Mouse (Mus musculus) megakaryocyte, embryonic 14.5 days (primary cell): Measurements from ENCODE around the gene Exoc7. TPM values are rescaled to one million over a fixed set of nuclear protein-coding genes. Genes with fewer than 3 reads are reported as not detected.

Source experiments
- H3K27me3 ChIP-seq: replicated peaks from 2 replicates; pipeline ENCODE3; 2012; ENCODE audit warnings: inconsistent platforms
- H3K36me3 ChIP-seq: replicated peaks from 2 replicates; pipeline ENCODE3; 2012; ENCODE audit warnings: low read length, inconsistent platforms, mixed read lengths
- H3K4me1 ChIP-seq: 2 replicates; pipeline ENCODE4 v1.6.1; 2012; ENCODE audit warnings: inconsistent platforms
- H3K4me3 ChIP-seq: replicated peaks from 2 replicates; pipeline ENCODE3; 2012; ENCODE audit warnings: moderate library complexity, mild to moderate bottlenecking, inconsistent platforms
- H3K9me3 ChIP-seq: 2 replicates; pipeline ENCODE4 v1.6.1; 2012; ENCODE audit warnings: inconsistent platforms
- FLI1 ChIP-seq: IDR thresholded peaks from 2 replicates; pipeline ENCODE4 v1.6.1; 2012; ENCODE audit warnings: low read length, inconsistent platforms, mixed read lengths
- GATA1 ChIP-seq: IDR thresholded peaks from 3 replicates; pipeline ENCODE4 v1.6.1; 2012; ENCODE audit warnings: mixed read lengths, low read length, inconsistent platforms, borderline replicate concordance
- polyA plus RNA-seq: library from polyadenylated mRNA; stranded (reverse); fragments of >175 nt; gene quantifications from 2 replicates; pipeline ENCODE4 v1.2.3, GENCODE M21; 2012; ENCODE audit warnings: low replicate concordance; ENCODE audit not compliant: insufficient read depth

The Exoc7 gene
- polyA plus RNA-seq, 1 experiment, result 6.7 TPM

- Histone ChIP-seq H3K9me3 (no peaks in the 10 kb centered on the region), H3K36me3 (no peaks in the 10 kb centered on the region), H3K27me3 (peaks cover 90% of the 10 kb centered on the region), H3K4me1 (peaks cover 42% of the 10 kb centered on the region), H3K4me3 (peak within 1 kb of the TSS; percentile 92)
- TF ChIP-seq GATA1, result no peak
- TF ChIP-seq FLI1, result no peak
Measured at GRCm38 (mm10) chr11:116335244-116336036, 28.4 kb upstream of the Exoc7 start, which contains the start of gene Foxj1. Gene Foxj1, minus strand, starts transcription at chr11:116335399.

- H3K9me3 ChIP-seq, result no peaks in the 10 kb centered on the region
- H3K4me1 ChIP-seq, result peaks cover 42% of the 10 kb centered on the region
- H3K27me3 ChIP-seq, result peaks cover 90% of the 10 kb centered on the region
- peak overlapping the region; percentile 92 for H3K4me3 ChIP-seq
- TF ChIP-seq GATA1, result no peak
- no peaks in the 10 kb centered on the region for H3K36me3 ChIP-seq
Measured at GRCm38 (mm10) chr11:116334417-116334782, 27.4 kb upstream of the Exoc7 start.

GRCm38 (mm10) chr11:116333526-116334416, 26.7 kb upstream of the Exoc7 start:
- Histone ChIP-seq H3K4me1 (peaks cover 42% of the 10 kb centered on the region), H3K9me3 (no peaks in the 10 kb centered on the region), H3K36me3 (no peaks in the 10 kb centered on the region), H3K4me3 (no peak overlapping the region), H3K27me3 (peaks cover 90% of the 10 kb centered on the region)
- TF ChIP-seq GATA1, result no peak
- no peak for TF ChIP-seq FLI1

- Histone ChIP-seq H3K4me3 (no peak overlapping the region), H3K27me3 (peaks cover 84% of the 10 kb centered on the region), H3K9me3 (no peaks in the 10 kb centered on the region), H3K36me3 (no peaks in the 10 kb centered on the region), H3K4me1 (peaks cover 42% of the 10 kb centered on the region)
- TF ChIP-seq GATA1, result no peak
- TF ChIP-seq FLI1, result no peak
Measured at GRCm38 (mm10) chr11:116332983-116333270, 25.9 kb upstream of the Exoc7 start.

DNA sequence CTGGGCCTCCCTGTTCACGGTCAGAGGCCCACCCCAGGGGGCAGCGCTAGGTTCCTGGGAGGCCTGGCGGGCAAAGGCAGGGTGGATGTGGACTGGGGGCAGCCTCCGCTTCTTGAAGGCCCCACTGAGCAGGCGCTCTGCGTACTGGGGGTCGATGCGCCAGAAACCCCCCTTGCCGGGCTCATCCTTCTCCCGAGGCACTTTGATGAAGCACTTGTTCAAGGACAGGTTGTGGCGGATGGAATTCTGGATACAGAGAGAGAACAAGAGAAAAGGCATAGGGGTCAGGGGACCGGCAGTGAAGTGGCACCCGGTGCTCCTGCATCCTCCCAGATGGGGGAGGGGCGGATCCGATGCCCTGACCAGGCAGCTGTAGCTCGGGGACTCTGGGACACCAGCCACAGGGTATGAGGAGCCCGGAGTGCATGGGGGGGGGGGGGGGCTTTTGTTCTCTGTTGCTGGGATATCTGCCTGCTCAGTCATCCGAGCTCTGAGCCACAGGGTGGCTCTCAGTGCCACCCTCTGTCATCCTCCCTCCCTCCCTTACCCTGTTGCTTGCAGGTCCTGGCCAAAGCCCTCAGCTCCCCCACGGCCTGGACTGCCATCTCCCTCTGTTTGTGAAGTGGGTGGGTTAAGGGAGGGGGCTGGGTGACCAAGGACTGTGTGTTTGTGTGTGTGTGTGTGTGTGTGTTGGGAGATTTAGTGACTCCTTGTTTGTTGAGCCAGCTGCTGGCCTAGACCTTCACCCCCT, 25.4 kb upstream of the Exoc7 start:
- H3K9me3 ChIP-seq, result no peaks in the 10 kb centered on the region
- peaks cover 83% of the 10 kb centered on the region for H3K27me3 ChIP-seq
- no peak overlapping the region for H3K4me3 ChIP-seq
- TF ChIP-seq FLI1 (no peak), GATA1 (no peak)
- peaks cover 38% of the 10 kb centered on the region for H3K4me1 ChIP-seq
- H3K36me3 ChIP-seq, result no peaks in the 10 kb centered on the region

DNA sequence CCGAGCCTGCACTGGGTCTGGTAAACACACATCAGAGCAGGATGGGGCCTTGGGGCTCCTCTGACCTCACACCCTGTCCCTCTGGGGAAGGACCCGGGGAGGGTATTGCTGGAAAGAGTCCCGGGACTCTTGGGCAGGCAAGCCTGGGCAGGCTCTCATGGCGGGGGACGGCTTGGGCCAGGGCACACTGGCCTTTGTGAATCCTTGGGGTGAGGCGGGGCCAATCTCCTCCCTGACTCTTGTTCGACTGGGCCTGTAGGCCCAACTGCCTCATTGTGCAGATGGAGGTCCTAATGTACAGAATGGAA, 23.1 kb upstream of the Exoc7 start:
- H3K27me3 ChIP-seq, result peaks cover 86% of the 10 kb centered on the region
- peaks cover 22% of the 10 kb centered on the region for H3K4me1 ChIP-seq
- H3K9me3 ChIP-seq, result no peaks in the 10 kb centered on the region
- no peak for TF ChIP-seq GATA1
- no peak for TF ChIP-seq FLI1
- H3K36me3 ChIP-seq, result no peaks in the 10 kb centered on the region
- no peak overlapping the region for H3K4me3 ChIP-seq

DNA sequence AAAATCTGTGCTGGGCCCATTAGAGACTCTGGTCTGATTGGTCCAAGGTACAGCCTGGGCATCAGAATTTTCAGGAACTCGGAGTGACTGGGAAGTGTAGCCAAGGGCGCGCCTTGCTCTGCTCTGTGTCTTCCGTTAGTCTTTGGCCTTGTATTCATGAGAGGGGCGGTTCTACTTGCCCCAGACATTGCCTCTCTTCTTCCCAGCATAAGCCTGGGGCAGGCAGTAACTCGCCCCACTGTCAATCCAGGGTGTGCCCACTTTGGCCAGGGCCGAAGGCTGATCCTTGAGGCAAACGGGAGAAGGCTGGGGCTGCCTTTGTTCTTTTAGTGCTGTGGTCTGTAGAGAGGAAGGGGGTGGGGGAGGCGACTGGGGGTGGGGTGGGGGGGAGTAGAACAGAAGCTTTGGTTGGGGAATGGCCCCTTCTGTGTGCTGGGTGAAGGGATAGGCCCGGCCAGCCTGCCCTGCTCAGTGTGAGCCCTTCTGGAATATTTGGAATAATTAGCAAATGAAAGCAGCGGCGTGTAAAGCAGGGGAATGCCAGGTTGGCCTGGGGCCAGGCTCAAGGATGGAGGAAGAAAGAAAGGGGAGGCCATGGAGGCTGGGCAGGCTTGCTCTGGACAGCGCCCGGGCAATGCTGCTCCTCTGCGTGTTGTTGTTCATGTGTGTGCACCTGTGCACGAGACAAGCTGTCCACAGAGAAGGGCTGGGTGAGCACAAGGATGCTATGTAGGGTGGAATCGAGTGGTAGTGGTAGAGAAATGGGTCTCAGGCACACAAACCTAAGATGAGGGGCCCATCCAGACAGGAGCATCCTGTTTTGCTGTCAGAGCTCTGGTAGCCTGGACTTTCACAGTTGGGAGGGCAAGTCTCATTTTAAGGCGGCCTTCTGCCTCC, 22.5 kb upstream of the Exoc7 start:
- H3K36me3 ChIP-seq, result no peaks in the 10 kb centered on the region
- H3K9me3 ChIP-seq, result no peaks in the 10 kb centered on the region
- peaks cover 82% of the 10 kb centered on the region for H3K27me3 ChIP-seq
- peaks cover 19% of the 10 kb centered on the region for H3K4me1 ChIP-seq
- no peak overlapping the region for H3K4me3 ChIP-seq
- TF ChIP-seq FLI1 (no peak), GATA1 (no peak)

- no peaks in the 10 kb centered on the region for H3K36me3 ChIP-seq
- peaks cover 77% of the 10 kb centered on the region for H3K27me3 ChIP-seq
- H3K9me3 ChIP-seq, result no peaks in the 10 kb centered on the region
- no peak for TF ChIP-seq FLI1
- no peak for TF ChIP-seq GATA1
- no peak overlapping the region for H3K4me3 ChIP-seq
- peaks cover 11% of the 10 kb centered on the region for H3K4me1 ChIP-seq
Measured at GRCm38 (mm10) chr11:116326963-116327603, 20.1 kb upstream of the Exoc7 start.
